Mouse (Mus musculus) MEL (cell line): ENCODE results near the gene Prkce. TPM values are rescaled to one million over a fixed set of nuclear protein-coding genes. Genes with fewer than 3 reads are reported as not detected.

Source experiments
- DNase-seq: peaks from one replicate; pipeline ENCODE4 v3.0.0; 2011; ENCODE audit warnings: low read depth, low spot score
- H3K27ac ChIP-seq: 2 replicates; pipeline ENCODE4 v1.5.1; 2012; ENCODE audit warnings: low read depth, mild to moderate bottlenecking, control low read depth, low read length, moderate library complexity; ENCODE audit not compliant: control insufficient read depth
- H3K27me3 ChIP-seq, 2 experiments: fragments of 150-350 bp in 1 of 2; sonication (generic) in 1 of 2; 2 replicates each; pipeline ENCODE4 v1.6.1; 2012; ENCODE audit warnings: low read length in 2 of 2, mild to moderate bottlenecking in 2 of 2, improper control_type of control experiment in 1 of 2, moderate library complexity in 1 of 2; ENCODE audit not compliant: insufficient read depth in 2 of 2, control insufficient read depth in 1 of 2
- H3K36me3 ChIP-seq, 2 experiments: 2 replicates each; pipeline ENCODE4 v1.6.1; 2012 to 2014; ENCODE audit warnings: low read length in 2 of 2, improper control_type of control experiment in 1 of 2, inconsistent platforms in 1 of 2, mild to moderate bottlenecking in 1 of 2; ENCODE audit not compliant: insufficient read depth in 2 of 2, control insufficient read depth in 1 of 2
- H3K4me1 ChIP-seq, 2 experiments: fragments of 150-350 bp in 1 of 2; sonication (generic) in 1 of 2; 2 replicates each; pipeline ENCODE4 v1.6.1; 2012; ENCODE audit warnings: low read length in 2 of 2, improper control_type of control experiment in 1 of 2, mild to moderate bottlenecking in 1 of 2; ENCODE audit not compliant: insufficient read depth in 2 of 2, control insufficient read depth in 1 of 2
- H3K4me3 ChIP-seq, 2 experiments: fragments of 150-350 bp in 1 of 2; sonication (generic) in 1 of 2; 2 replicates each; pipeline ENCODE4 v1.5.1; 2012; ENCODE audit warnings: low read depth in 2 of 2, low read length in 2 of 2, mild to moderate bottlenecking in 2 of 2, moderate library complexity in 2 of 2, control low read depth in 1 of 2, improper control_type of control experiment in 1 of 2; ENCODE audit not compliant: control insufficient read depth in 1 of 2, insufficient read depth in 1 of 2
- H3K79me2 ChIP-seq: 2 replicates; pipeline ENCODE4 v1.6.1; 2012; ENCODE audit warnings: mild to moderate bottlenecking, low read length, moderate library complexity; ENCODE audit not compliant: control insufficient read depth, poor library complexity, insufficient read depth
- H3K9ac ChIP-seq: 2 replicates; pipeline ENCODE4 v1.6.1; 2012; ENCODE audit warnings: low read depth, mild to moderate bottlenecking, control low read depth, low read length, moderate library complexity; ENCODE audit not compliant: control insufficient read depth, poor library complexity, severe bottlenecking
- H3K9me3 ChIP-seq: fragments of 150-350 bp; sonication (generic); replicated peaks from 2 replicates; pipeline ENCODE4 v1.6.1; 2012; ENCODE audit warnings: mild to moderate bottlenecking, low read length, improper control_type of control experiment, moderate library complexity; ENCODE audit not compliant: insufficient read depth
- CHD1 ChIP-seq: IDR thresholded peaks from 2 replicates; pipeline ENCODE4 v1.6.1; 2012; ENCODE audit warnings: low read depth, mild to moderate bottlenecking, inconsistent platforms, low read length, improper control_type of control experiment
- E2F4 ChIP-seq: IDR thresholded peaks from 2 replicates; pipeline ENCODE4 v1.6.1; 2011; ENCODE audit warnings: low read depth, low read length, improper control_type of control experiment, borderline replicate concordance
- EP300 ChIP-seq, 2 experiments: IDR thresholded peaks; 2 replicates each; pipeline ENCODE4 v1.6.1; 2011; ENCODE audit warnings: improper control_type of control experiment in 2 of 2, low read length in 2 of 2, low read depth in 1 of 2, mild to moderate bottlenecking in 1 of 2
- ETS1 ChIP-seq: IDR thresholded peaks from 2 replicates; pipeline ENCODE4 v1.6.1; 2012; ENCODE audit warnings: low read depth, mild to moderate bottlenecking, inconsistent platforms, low read length, improper control_type of control experiment, moderate library complexity
- HCFC1 ChIP-seq: IDR thresholded peaks from 2 replicates; pipeline ENCODE4 v1.6.1; 2012; ENCODE audit warnings: low read depth, mild to moderate bottlenecking, inconsistent platforms, low read length, improper control_type of control experiment, moderate library complexity
- JUND ChIP-seq: IDR thresholded peaks from 2 replicates; pipeline ENCODE4 v1.6.1; 2011; ENCODE audit warnings: low read depth, mild to moderate bottlenecking, improper control_type of control experiment, low read length
- KAT2A ChIP-seq: conservative IDR thresholded peaks from 2 replicates; pipeline ENCODE4 v1.6.1; 2012; ENCODE audit warnings: low read depth, low read length, improper control_type of control experiment, inconsistent platforms
- MAFK ChIP-seq: IDR thresholded peaks from 2 replicates; pipeline ENCODE4 v1.6.1; 2011; ENCODE audit warnings: low read depth, mild to moderate bottlenecking, low read length, improper control_type of control experiment, borderline replicate concordance
- MAX ChIP-seq: IDR thresholded peaks from 2 replicates; pipeline ENCODE4 v1.6.1; 2011; ENCODE audit warnings: low read length, improper control_type of control experiment
- MAZ ChIP-seq: IDR thresholded peaks from 2 replicates; pipeline ENCODE4 v1.6.1; 2012; ENCODE audit warnings: low read depth, mild to moderate bottlenecking, inconsistent platforms, low read length, improper control_type of control experiment
- MXI1 ChIP-seq: IDR thresholded peaks from 2 replicates; pipeline ENCODE4 v1.6.1; 2011; ENCODE audit warnings: mild to moderate bottlenecking, low read depth, low read length, improper control_type of control experiment
- MYC ChIP-seq: IDR thresholded peaks from 2 replicates; pipeline ENCODE4 v1.6.1; 2011; ENCODE audit warnings: low read depth, mild to moderate bottlenecking, low read length, improper control_type of control experiment, moderate library complexity
- NRF1 ChIP-seq: IDR thresholded peaks from 2 replicates; pipeline ENCODE4 v1.6.1; 2014; ENCODE audit warnings: low read depth, mild to moderate bottlenecking, inconsistent platforms, low read length, improper control_type of control experiment, moderate library complexity; ENCODE audit not compliant: poor library complexity, insufficient read depth, severe bottlenecking
- POLR2A ChIP-seq, 2 experiments: IDR thresholded peaks; 2 replicates each; pipeline ENCODE4 v1.6.1; 2011 to 2012; ENCODE audit warnings: low read length in 2 of 2, mild to moderate bottlenecking in 2 of 2, control low read depth in 1 of 2, improper control_type of control experiment in 1 of 2, low read depth in 1 of 2, moderate library complexity in 1 of 2; ENCODE audit not compliant: control insufficient read depth in 1 of 2, insufficient read depth in 1 of 2, poor library complexity in 1 of 2
- POLR2AphosphoS5 ChIP-seq: IDR thresholded peaks from 2 replicates; pipeline ENCODE4 v1.6.1; 2012; ENCODE audit warnings: low read depth, borderline replicate concordance, mild to moderate bottlenecking, inconsistent platforms, low read length, moderate library complexity, mixed read lengths
- RAD21 ChIP-seq: IDR thresholded peaks from 2 replicates; pipeline ENCODE4 v1.6.1; 2011; ENCODE audit warnings: mild to moderate bottlenecking, low read depth, low read length, improper control_type of control experiment
- SIN3A ChIP-seq: IDR thresholded peaks from 2 replicates; pipeline ENCODE4 v1.6.1; 2012; ENCODE audit warnings: low read length, improper control_type of control experiment, inconsistent platforms
- TAL1 ChIP-seq: IDR thresholded peaks from 2 replicates; pipeline ENCODE4 v1.6.1; 2012; ENCODE audit warnings: mild to moderate bottlenecking, inconsistent platforms, low read length, moderate library complexity, mixed read lengths
- TBP ChIP-seq: IDR thresholded peaks from 2 replicates; pipeline ENCODE4 v1.8.0; 2011; ENCODE audit warnings: low read depth, low read length, improper control_type of control experiment
- TCF12 ChIP-seq: IDR thresholded peaks from 2 replicates; pipeline ENCODE4 v1.6.1; 2014; ENCODE audit warnings: low read depth, mild to moderate bottlenecking, inconsistent platforms, low read length, improper control_type of control experiment, moderate library complexity
- UBTF ChIP-seq: IDR thresholded peaks from 2 replicates; pipeline ENCODE4 v1.6.1; 2012; ENCODE audit warnings: low read depth, mild to moderate bottlenecking, inconsistent platforms, low read length, improper control_type of control experiment, moderate library complexity, borderline replicate concordance; ENCODE audit not compliant: insufficient read depth
- USF1 ChIP-seq: IDR thresholded peaks from 2 replicates; pipeline ENCODE4 v1.6.1; 2014; ENCODE audit warnings: low read depth, mild to moderate bottlenecking, inconsistent platforms, low read length, improper control_type of control experiment, moderate library complexity
- USF2 ChIP-seq, 2 experiments: IDR thresholded peaks; 2 replicates each; pipeline ENCODE4 v1.6.1; 2011 to 2012; ENCODE audit warnings: improper control_type of control experiment in 2 of 2, low read length in 2 of 2, borderline replicate concordance in 1 of 2, inconsistent platforms in 1 of 2, low read depth in 1 of 2, mild to moderate bottlenecking in 1 of 2; ENCODE audit not compliant: insufficient read depth in 1 of 2
- ZKSCAN1 ChIP-seq: IDR thresholded peaks from 2 replicates; pipeline ENCODE4 v1.6.1; 2012; ENCODE audit warnings: low read depth, mild to moderate bottlenecking, inconsistent platforms, low read length, improper control_type of control experiment, moderate library complexity
- ZMIZ1 ChIP-seq: IDR thresholded peaks from 2 replicates; pipeline ENCODE4 v1.6.1; 2012; ENCODE audit warnings: low read depth, mild to moderate bottlenecking, inconsistent platforms, low read length, improper control_type of control experiment, moderate library complexity
- ZNF384 ChIP-seq: IDR thresholded peaks from 2 replicates; pipeline ENCODE4 v1.6.1; 2012; ENCODE audit warnings: low read depth, mild to moderate bottlenecking, inconsistent platforms, low read length, improper control_type of control experiment
- polyA plus RNA-seq, 2 experiments: library from polyadenylated mRNA; stranded (reverse) in 1 of 2; unstranded in 1 of 2; fragments of >175 nt in 1 of 2; fragments of >200 nt in 1 of 2; gene quantifications; 2 replicates each; pipeline versions ENCODE4 v1.2.1 to v1.2.4; 2012; ENCODE audit warnings: low replicate concordance in 2 of 2, low read depth in 1 of 2; ENCODE audit not compliant: insufficient read length in 2 of 2, insufficient read depth in 1 of 2, missing spikeins in 1 of 2
- total RNA-seq: library from RNA; depleted of rRNA; stranded (reverse); fragments of 300-350 nt; gene quantifications from 2 replicates; pipeline ENCODE4 v1.2.3, GENCODE M21; 2012

Prkce gene
- total and polyA plus RNA-seq, 3 experiments, result 3.0 to 5.3 TPM; not detected in 1

GRCm38 (mm10) chr17:86144537-86145078, 23.0 kb upstream of the Prkce start:
- Histone ChIP-seq H3K79me2 (peaks cover 13% of the 10 kb centered on the region), H3K4me1 (peaks cover 0 to 3% of the 10 kb centered on the region in 2 experiments; a peak in 3 of 4 replicates), H3K27me3 (no peaks in the 10 kb centered on the region), H3K9ac (peak overlapping the region; percentile 97), H3K9me3 (no peaks in the 10 kb centered on the region), H3K27ac (peak overlapping the region; percentile 86), H3K4me3 (peak overlapping the region; percentile 80 to 99), H3K36me3 (peaks cover 6 to 9% of the 10 kb centered on the region in 2 experiments)
- no peak for DNase-seq
- TF ChIP-seq EP300 (IDR thresholded peaks at IDR 0.05; ENCODE audit: low read depth in 1 of 2, low read length in 2 of 2) (no peak), ZMIZ1 (0 out of 2 replicates have a peak, but pooled peaks have one; percentile 6), MAX (peak; percentile 60), RAD21 (no peak), ETS1 (no peak), NRF1 (no peak), MXI1 (peak; percentile 90), MYC (no peak; the same call in none of the 2 replicates), POLR2AphosphoS5 (no peak), MAZ (0 out of 2 replicates have a peak, but pooled peaks have one; percentile 17)

- H3K79me2 ChIP-seq, result peaks cover 13% of the 10 kb centered on the region
- peak within 1 kb of the TSS; percentile 86 for H3K27ac ChIP-seq
- peak within 1 kb of the TSS; percentile 80 to 99 for H3K4me3 ChIP-seq
- DNase-seq, result peak; percentile 95
- peaks cover 5 to 9% of the 10 kb centered on the region in 2 experiments for H3K36me3 ChIP-seq
- no peaks in the 10 kb centered on the region for H3K27me3 ChIP-seq
- H3K9me3 ChIP-seq, result no peaks in the 10 kb centered on the region
- peak within 1 kb of the TSS; percentile 97 for H3K9ac ChIP-seq
- peaks cover 0 to 9% of the 10 kb centered on the region in 2 experiments; a peak in 3 of 4 replicates for H3K4me1 ChIP-seq
- no peak for TF ChIP-seq USF2 (IDR thresholded peaks at IDR 0.05; ENCODE audit: borderline replicate concordance in 1 of 2, insufficient read depth in 1 of 2, low read depth in 1 of 2, low read length in 2 of 2)
- no peak for TF ChIP-seq MAX
- TF ChIP-seq TBP, result peak; percentile 84
- no peak for TF ChIP-seq USF1
- no peak for TF ChIP-seq CHD1
- peak; percentile 59 for TF ChIP-seq KAT2A
- no peak for TF ChIP-seq MAFK
- no peak for TF ChIP-seq TAL1
- peak; percentile 74; the same call in 1 of the 2 replicates for TF ChIP-seq ZMIZ1
- TF ChIP-seq E2F4, result no peak
- TF ChIP-seq POLR2A (IDR thresholded peaks at IDR 0.05; ENCODE audit: control insufficient read depth in 1 of 2, insufficient read depth in 1 of 2, low read depth in 1 of 2, low read length in 2 of 2, poor library complexity in 1 of 2), result peak; percentile 63 to 89; a peak in 3 of 4 replicates
- peak; percentile 90 for TF ChIP-seq HCFC1
- TF ChIP-seq TCF12, result peak; percentile 43
- peak; percentile 85; the same call in 1 of the 2 replicates for TF ChIP-seq SIN3A
- no peak for TF ChIP-seq UBTF
- no peak for TF ChIP-seq POLR2AphosphoS5
- TF ChIP-seq JUND, result no peak
- no peak for TF ChIP-seq ZKSCAN1
- no peak for TF ChIP-seq EP300 (IDR thresholded peaks at IDR 0.05; ENCODE audit: low read depth in 1 of 2, low read length in 2 of 2)
- TF ChIP-seq MAZ, result no peak
- TF ChIP-seq ZNF384, result no peak
These were observed 22.3 kb upstream of the Prkce start, which contains the start of gene Srbd1 for GRCm38 (mm10) chr17:86145079-86145951. Gene Srbd1, minus strand, starts transcription at chr17:86145175.
